Mouse (Mus musculus) megakaryocyte-erythroid progenitor cell, adult 5 weeks (primary cell): ENCODE results near the gene Olfr747. TPM values are rescaled to one million over a fixed set of nuclear protein-coding genes. Genes with fewer than 3 reads are reported as not detected.

ENCODE experiments used
- polyA plus RNA-seq: library from polyadenylated mRNA; stranded (reverse); fragments of >175 nt; gene quantifications from 2 replicates; pipeline ENCODE4 v1.2.3, GENCODE M21; 2012

Olfr747 gene
- not detected in 2 replicates for polyA plus RNA-seq

DNA sequence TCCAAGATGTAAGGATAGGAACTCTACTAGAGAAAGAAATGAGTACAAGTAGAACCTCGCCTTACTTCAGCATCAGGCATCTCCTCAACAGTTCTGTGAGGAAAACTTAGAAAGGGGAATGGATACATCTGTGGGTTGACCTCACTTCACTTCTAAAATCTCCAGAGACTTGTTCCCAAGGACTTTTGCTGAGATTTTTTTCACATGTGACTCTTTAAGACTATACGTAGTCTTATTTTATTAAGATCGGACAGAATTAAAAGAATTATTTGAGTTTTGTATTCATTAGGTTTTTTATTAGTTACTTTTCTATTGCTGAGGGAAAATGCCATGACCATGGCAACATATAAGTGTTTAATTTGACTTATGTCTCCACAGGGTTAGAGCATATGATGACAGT, at the start of gene Olfr747:
Gene Olfr747, minus strand, starts transcription at position 101 of the 400 bp plus-strand sequence.

DNA sequence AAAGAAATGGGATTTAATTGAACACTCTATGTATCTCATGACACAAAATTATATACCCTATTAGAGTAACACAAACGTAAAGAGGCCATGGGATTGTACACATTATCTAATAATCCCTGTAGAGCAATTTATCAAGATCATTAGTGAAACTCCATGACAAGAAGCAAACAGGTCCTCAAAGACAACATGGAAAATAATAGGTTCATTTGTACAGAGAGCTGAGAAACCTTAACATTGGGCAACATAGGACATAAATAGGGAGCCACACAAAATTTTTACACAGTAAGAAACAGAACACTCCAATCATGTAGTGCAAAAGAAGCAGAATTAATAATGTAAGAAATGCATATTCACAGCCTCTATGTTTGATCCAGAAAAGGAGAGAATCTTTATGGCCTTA, 14.1 kb upstream of the Olfr747 start, which contains the start of gene Olfr748:
Gene Olfr748, plus strand, starts transcription at position 301 of the 400 bp plus-strand sequence.

DNA sequence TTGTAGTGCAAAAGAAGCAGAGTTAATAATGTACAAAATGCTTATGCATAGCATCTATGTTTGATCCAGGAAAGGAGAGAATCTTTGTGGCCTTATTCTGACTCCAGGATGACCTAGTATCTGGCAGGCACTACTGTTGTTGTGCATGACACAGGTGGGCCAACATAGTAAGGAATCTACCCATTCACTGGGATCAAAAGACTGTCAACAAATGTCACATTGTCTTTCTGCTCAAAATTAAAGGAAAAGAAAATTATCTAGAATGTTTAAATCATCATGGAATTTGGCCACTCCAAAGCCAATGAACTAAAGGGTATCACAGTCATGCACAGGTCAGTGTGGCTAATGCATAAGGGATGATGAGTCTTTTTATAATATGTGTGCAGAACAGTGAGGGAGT, 46.2 kb downstream of the Olfr747 start, which contains the start of gene Olfr746:
Gene Olfr746, plus strand, starts transcription at position 301 of the 400 bp plus-strand sequence.

DNA sequence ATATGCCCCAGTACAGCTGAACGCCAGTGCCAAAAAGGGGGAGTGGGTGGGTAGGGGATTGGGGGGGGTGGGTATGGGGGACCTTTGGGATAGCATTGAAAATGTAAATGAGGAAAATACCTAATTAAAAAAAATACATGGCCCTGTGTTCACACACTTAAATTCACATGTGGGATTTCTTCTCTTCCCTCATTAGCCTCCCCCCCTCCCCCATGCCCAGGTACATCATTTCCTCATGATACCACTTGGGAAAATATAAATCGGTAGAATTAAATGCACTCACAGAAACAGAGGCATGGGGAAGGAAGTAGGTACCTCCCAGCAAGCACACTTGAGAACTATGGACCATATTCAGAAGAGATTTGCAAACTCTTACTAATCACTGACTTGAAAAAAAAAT, 53.9 kb downstream of the Olfr747 start, which contains the start of gene Olfr745:
Gene Olfr745, plus strand, starts transcription at position 301 of the 400 bp plus-strand sequence.

Other genes starting within 250 kb of the Olfr747 start
- gene Olfr740, start 247.7 kb downstream of the Olfr747 start, polyA plus RNA-seq = not detected in 2 replicates
- not detected in 2 replicates for gene Olfr741, start 220.5 kb downstream of the Olfr747 start, polyA plus RNA-seq
- gene Olfr742, start 189.6 kb downstream of the Olfr747 start, polyA plus RNA-seq = not detected in 2 replicates
- gene Olfr743, start 171.4 kb downstream of the Olfr747 start, polyA plus RNA-seq = not detected in 2 replicates
- gene Olfr744, start 78.3 kb downstream of the Olfr747 start, polyA plus RNA-seq = not detected in 2 replicates
- not detected in 2 replicates for gene Olfr745, start 53.8 kb downstream of the Olfr747 start, polyA plus RNA-seq
- not detected in 2 replicates for gene Olfr746, start 46.1 kb downstream of the Olfr747 start, polyA plus RNA-seq
- gene Olfr748, start 14.2 kb upstream of the Olfr747 start, polyA plus RNA-seq = not detected in 2 replicates
- not detected in 2 replicates for gene Olfr749, start 51.9 kb upstream of the Olfr747 start, polyA plus RNA-seq
- gene Ttc5, start 92.3 kb upstream of the Olfr747 start, polyA plus RNA-seq = 16.2 and 18.6 TPM in 2 replicates
- gene Ccnb1ip1, start 114.5 kb upstream of the Olfr747 start, polyA plus RNA-seq = not detected in 2 replicates
- gene Parp2, start 114.6 kb upstream of the Olfr747 start, polyA plus RNA-seq = 5.3 and 6.5 TPM in 2 replicates
- 4.2 and 6.3 TPM in 2 replicates for gene Tep1, start 177.4 kb upstream of the Olfr747 start, polyA plus RNA-seq
- gene Klhl33, start 204.3 kb upstream of the Olfr747 start, polyA plus RNA-seq = 0.05 and 0.17 TPM in 2 replicates
- 62.9 and 65.3 TPM in 2 replicates for gene Osgep, start 231.7 kb upstream of the Olfr747 start, polyA plus RNA-seq
- 152 and 183 TPM in 2 replicates for gene Apex1, start 231.8 kb upstream of the Olfr747 start, polyA plus RNA-seq
- 97.7 and 140 TPM in 2 replicates for gene Pip4p1, start 237.7 kb upstream of the Olfr747 start, polyA plus RNA-seq
- 4.1 and 6.2 TPM in 2 replicates for gene Pnp, start 237.9 kb upstream of the Olfr747 start, polyA plus RNA-seq